Mouse (Mus musculus): ENCODE data around the gene Themis2.

- TF ChIP-seq POLR2A (IDR thresholded peaks at IDR 0.05; ENCODE audit: low read depth, low read length) (no peak), CTCF (IDR thresholded peaks at IDR 0.05; ENCODE audit: extremely low read depth, insufficient read length, insufficient replicate concordance, low read depth, low read length) (no peak)
Measured at GRCm38 (mm10) chr4:132733071-132733770, 63.0 kb downstream of the Themis2 start.
